Mouse (Mus musculus) hindbrain, embryonic 16.5 days (tissue): ENCODE measurements around the gene Mvp. TPM values are rescaled to one million over a fixed set of nuclear protein-coding genes. Genes with fewer than 3 reads are reported as not detected.

Experiments used
- ATAC-seq: fragments of 200-750 bp; cut with Nextera tagmentation; 2 replicates; pipeline ENCODE4 v1.8.0; 2017; ENCODE audit warnings: moderate TSS enrichment, moderate library complexity
- H3K27ac ChIP-seq: fragments of 300-500 bp; sonication (generic); 2 replicates; pipeline ENCODE4 v1.5.1; 2014; ENCODE audit warnings: low read depth, mild to moderate bottlenecking, control low read depth, low read length, moderate library complexity
- H3K27me3 ChIP-seq: fragments of 300-500 bp; sonication (generic); replicated peaks from 2 replicates; pipeline ENCODE4 v1.6.1; 2014; ENCODE audit warnings: low read length; ENCODE audit not compliant: control insufficient read depth, insufficient read depth
- H3K36me3 ChIP-seq: fragments of 300-500 bp; sonication (generic); 2 replicates; pipeline ENCODE4 v1.6.1; 2014; ENCODE audit warnings: mild to moderate bottlenecking, low read length, moderate library complexity, mixed read lengths; ENCODE audit not compliant: control insufficient read depth, insufficient read depth
- H3K4me1 ChIP-seq: fragments of 300-500 bp; sonication (generic); 2 replicates; pipeline ENCODE4 v1.6.1; 2014; ENCODE audit warnings: low read depth, low read length; ENCODE audit not compliant: control insufficient read depth, insufficient read depth
- H3K4me2 ChIP-seq: fragments of 300-500 bp; sonication (generic); 2 replicates; pipeline ENCODE4 v1.6.1; 2014; ENCODE audit warnings: mild to moderate bottlenecking, low read length, control low read depth, moderate library complexity
- H3K4me3 ChIP-seq: fragments of 300-500 bp; sonication (generic); 2 replicates; pipeline ENCODE4 v1.5.1; 2014; ENCODE audit warnings: mild to moderate bottlenecking, low read length, control low read depth, moderate library complexity
- H3K9ac ChIP-seq: fragments of 300-500 bp; sonication (generic); 2 replicates; pipeline ENCODE4 v1.6.1; 2014; ENCODE audit warnings: low read depth, mild to moderate bottlenecking, control low read depth, low read length, moderate library complexity
- H3K9me3 ChIP-seq: fragments of 300-500 bp; sonication (generic); 2 replicates; pipeline ENCODE4 v1.6.1; 2014; ENCODE audit warnings: mild to moderate bottlenecking, low read length, moderate library complexity; ENCODE audit not compliant: control insufficient read depth
- WGBS: fragments of 180-500 bp; shearing (Covaris S2); extraction: QIAGEN DNeasy Blood & Tissue Kit; methylation state at CpG from one replicate; pipeline ENCODE4 v1.1.7; 2014; 5-methylcytosine and 5-hydroxymethylcytosine counted together
- polyA plus RNA-seq: library from polyadenylated mRNA; unstranded; fragments of >200 nt; fragmentation: Nextera tagmentation; extraction: Ambion mirVana; gene quantifications from 2 replicates; pipeline ENCODE4 v1.2.1, GENCODE M21; 2015

The Mvp gene
- polyA plus RNA-seq, 1 experiment from 2014 or later: 3.9 TPM

- WGBS: 0% methylated on average over 24 of the region's 48 CpGs
- Histone ChIP-seq H3K9me3 (no peaks in the 10 kb centered on the region), H3K9ac (peak overlapping the region; percentile 97), H3K36me3 (peaks cover 14% of the 10 kb centered on the region; the same call in 1 of the 2 replicates), H3K4me1 (peaks cover 37% of the 10 kb centered on the region), H3K27me3 (no peaks in the 10 kb centered on the region), H3K4me2 (peak overlapping the region; percentile 95), H3K4me3 (peak overlapping the region; percentile 91), H3K27ac (peak overlapping the region; percentile 100)
- peak; percentile 5; the same call in 1 of the 2 replicates for ATAC-seq
Measured at GRCm38 (mm10) chr7:127026161-127026600, 11.8 kb upstream of the Mvp start.

GRCm38 (mm10) chr7:127025556-127026160 lies 11.2 kb upstream of the Mvp start:
- Histone ChIP-seq H3K4me1 (peaks cover 38% of the 10 kb centered on the region), H3K4me3 (peak overlapping the region; percentile 91), H3K4me2 (peak overlapping the region; percentile 95), H3K36me3 (peaks cover 14% of the 10 kb centered on the region; the same call in 1 of the 2 replicates), H3K27me3 (no peaks in the 10 kb centered on the region), H3K27ac (peak overlapping the region; percentile 100), H3K9ac (peak overlapping the region; percentile 97), H3K9me3 (no peaks in the 10 kb centered on the region)
- ATAC-seq: no peak
- under 1% methylated on average over 60 of the region's 65 CpGs for WGBS

DNA sequence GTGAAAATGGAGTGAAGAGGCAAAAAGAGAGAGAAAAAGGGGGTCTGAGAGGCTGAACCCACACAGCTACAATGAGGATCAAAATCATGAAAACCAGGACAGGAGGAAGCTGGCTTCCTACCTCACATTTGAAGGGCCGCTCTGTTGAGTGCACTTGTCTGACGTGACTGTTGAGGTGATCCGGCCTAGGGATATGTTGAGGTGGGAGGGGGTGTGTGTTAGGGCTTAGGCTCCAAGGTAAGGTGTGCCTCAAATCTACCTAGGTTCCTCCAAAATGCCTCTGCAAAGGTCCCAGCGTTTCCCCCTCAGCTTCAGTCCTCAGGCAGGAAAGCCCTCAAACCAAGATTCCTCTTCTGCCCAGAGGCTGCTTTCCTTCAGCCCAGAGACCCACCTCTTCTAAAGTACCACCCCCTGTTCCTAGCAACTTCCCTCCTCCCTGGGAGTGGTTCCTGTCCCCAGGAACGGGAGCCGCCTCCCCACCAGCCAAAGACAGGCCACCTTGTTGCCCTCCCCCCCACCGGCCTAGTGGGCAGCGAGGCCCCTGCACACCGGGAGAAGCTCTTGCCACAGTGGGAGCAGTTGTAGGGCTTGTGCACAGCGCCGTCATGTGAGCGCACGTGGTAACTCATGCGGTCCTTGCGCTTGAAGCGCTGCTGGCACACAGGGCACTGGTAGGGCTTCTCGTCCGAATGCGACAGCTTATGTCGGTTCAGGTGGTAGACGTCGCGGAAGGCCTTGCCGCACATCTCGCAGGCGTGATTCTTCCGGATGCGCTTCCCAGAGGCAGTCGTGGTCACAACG lies 10.5 kb upstream of the Mvp start:
- Histone ChIP-seq H3K36me3 (peaks cover 14% of the 10 kb centered on the region; the same call in 1 of the 2 replicates), H3K4me2 (peak overlapping the region; percentile 95), H3K4me1 (peaks cover 44% of the 10 kb centered on the region), H3K9ac (peak overlapping the region; percentile 97), H3K27me3 (no peaks in the 10 kb centered on the region), H3K4me3 (peak overlapping the region; percentile 91), H3K27ac (peak overlapping the region; percentile 100), H3K9me3 (no peaks in the 10 kb centered on the region)
- ATAC-seq: peak; percentile 18; the same call in 1 of the 2 replicates
- WGBS: under 1% methylated on average over 30 of the region's 30 CpGs

DNA sequence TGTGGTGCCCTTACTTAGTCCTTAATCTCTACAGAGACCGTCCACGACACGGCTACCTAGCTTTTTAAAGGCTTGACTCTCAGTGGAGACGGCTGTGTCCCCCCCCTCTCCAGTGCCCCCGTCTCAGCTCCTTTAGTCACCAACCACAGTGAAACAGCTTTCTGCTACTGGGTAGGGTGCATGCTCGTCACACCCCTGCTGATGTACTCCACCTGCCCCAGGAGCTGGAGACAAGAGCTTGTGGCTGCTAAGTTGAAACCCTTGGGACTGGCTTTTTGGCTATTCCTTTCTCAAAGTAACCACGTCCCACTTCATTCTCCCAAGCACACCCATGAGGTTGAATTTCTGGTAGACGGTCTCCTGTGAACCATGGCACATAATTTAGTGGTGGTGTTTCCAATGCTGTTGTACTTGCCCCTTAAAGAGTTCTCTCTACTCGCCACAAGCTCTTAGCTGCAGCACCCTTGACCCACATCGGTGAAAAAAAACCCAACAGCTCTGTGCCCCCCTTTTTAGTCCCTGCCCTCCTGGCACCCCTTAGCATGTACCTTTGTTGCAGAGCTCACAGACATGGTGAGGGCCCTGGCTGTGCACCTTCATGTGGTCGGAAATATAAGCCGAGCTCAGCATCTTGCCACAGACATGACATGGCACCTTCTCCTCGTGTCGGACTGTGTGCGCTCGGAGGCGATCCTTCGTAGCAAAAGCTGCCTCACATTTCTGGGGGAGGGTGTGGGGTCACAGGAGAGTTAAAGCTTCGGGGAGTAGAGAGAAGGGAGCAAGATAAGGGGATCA lies 9.7 kb upstream of the Mvp start:
- peak overlapping the region; percentile 91 for H3K4me3 ChIP-seq
- peak overlapping the region; percentile 97 for H3K9ac ChIP-seq
- H3K36me3 ChIP-seq: peaks cover 14% of the 10 kb centered on the region; the same call in 1 of the 2 replicates
- no peaks in the 10 kb centered on the region for H3K9me3 ChIP-seq
- H3K4me2 ChIP-seq: peak overlapping the region; percentile 95
- H3K4me1 ChIP-seq: peaks cover 53% of the 10 kb centered on the region
- peak overlapping the region; percentile 100 for H3K27ac ChIP-seq
- no peak for ATAC-seq
- H3K27me3 ChIP-seq: no peaks in the 10 kb centered on the region
- 16% methylated on average over 19 of the region's 19 CpGs for WGBS

GRCm38 (mm10) chr7:127023272-127023691 lies 8.9 kb upstream of the Mvp start:
- 68% methylated on average over 13 of the region's 13 CpGs for WGBS
- H3K27me3 ChIP-seq: no peaks in the 10 kb centered on the region
- ATAC-seq: no peak
- peaks cover 60% of the 10 kb centered on the region for H3K4me1 ChIP-seq
- H3K9me3 ChIP-seq: no peaks in the 10 kb centered on the region
- H3K4me2 ChIP-seq: peak overlapping the region; percentile 95
- peak overlapping the region; percentile 27 for H3K27ac ChIP-seq
- H3K4me3 ChIP-seq: peak overlapping the region; percentile 91
- peaks cover 14% of the 10 kb centered on the region; the same call in 1 of the 2 replicates for H3K36me3 ChIP-seq
- peak overlapping the region; percentile 60 for H3K9ac ChIP-seq

DNA sequence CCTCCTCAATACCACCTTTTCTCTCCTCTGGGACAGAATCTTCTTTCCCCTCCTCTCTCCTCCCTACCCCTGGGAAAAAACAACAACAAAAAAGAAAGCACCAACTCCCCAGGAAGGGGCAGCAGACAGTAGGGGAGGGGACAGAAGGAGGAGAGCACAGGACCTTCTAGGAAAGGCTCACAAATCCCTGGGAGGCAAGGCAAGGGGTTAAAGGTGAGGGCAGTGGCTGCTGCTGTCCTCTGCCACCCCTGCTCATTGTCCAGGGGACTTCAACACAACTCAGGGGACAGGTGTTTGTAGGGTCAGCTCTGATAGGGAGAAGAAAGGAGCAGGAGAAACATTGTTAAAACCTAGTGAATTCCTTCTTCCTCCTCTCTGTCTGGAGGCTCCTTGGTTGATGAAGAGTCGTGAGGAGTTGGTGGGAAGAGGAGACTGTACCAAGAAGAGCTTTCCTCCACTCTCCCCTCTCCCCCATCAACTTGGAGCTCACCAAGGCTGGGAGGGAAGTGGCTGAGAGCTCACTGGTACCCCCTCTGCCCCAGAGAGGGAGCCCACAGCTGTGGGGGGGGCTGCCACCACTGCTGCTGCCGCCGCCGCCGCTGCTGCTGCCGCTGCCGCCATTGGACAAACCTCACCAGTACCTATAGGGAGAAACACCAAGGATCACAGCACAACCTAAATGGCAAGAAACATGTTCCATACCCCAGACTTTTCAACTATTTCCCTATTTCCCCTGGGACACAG lies 8.3 kb upstream of the Mvp start:
- no peak for ATAC-seq
- Histone ChIP-seq H3K9me3 (no peaks in the 10 kb centered on the region), H3K27ac (peak overlapping the region; percentile 27), H3K4me2 (peak overlapping the region; percentile 95), H3K36me3 (peaks cover 14% of the 10 kb centered on the region; the same call in 1 of the 2 replicates), H3K9ac (peak overlapping the region; percentile 60), H3K27me3 (no peaks in the 10 kb centered on the region), H3K4me1 (peaks cover 60% of the 10 kb centered on the region), H3K4me3 (no peak overlapping the region)
- 76% methylated on average over 5 of the region's 7 CpGs for WGBS

GRCm38 (mm10) chr7:127021563-127022527 lies 7.4 kb upstream of the Mvp start:
- peak overlapping the region; percentile 91 for H3K4me2 ChIP-seq
- H3K4me1 ChIP-seq: peaks cover 60% of the 10 kb centered on the region
- H3K9me3 ChIP-seq: no peaks in the 10 kb centered on the region
- WGBS: 40% methylated on average over 5 of the region's 5 CpGs
- H3K27ac ChIP-seq: peak overlapping the region; percentile 89
- H3K36me3 ChIP-seq: peaks cover 14% of the 10 kb centered on the region; the same call in 1 of the 2 replicates
- peak overlapping the region; percentile 59 for H3K4me3 ChIP-seq
- no peak for ATAC-seq
- H3K9ac ChIP-seq: peak overlapping the region; percentile 83
- H3K27me3 ChIP-seq: no peaks in the 10 kb centered on the region
